Mouse (Mus musculus): Measurements from ENCODE around the gene Exoc3.

DNA sequence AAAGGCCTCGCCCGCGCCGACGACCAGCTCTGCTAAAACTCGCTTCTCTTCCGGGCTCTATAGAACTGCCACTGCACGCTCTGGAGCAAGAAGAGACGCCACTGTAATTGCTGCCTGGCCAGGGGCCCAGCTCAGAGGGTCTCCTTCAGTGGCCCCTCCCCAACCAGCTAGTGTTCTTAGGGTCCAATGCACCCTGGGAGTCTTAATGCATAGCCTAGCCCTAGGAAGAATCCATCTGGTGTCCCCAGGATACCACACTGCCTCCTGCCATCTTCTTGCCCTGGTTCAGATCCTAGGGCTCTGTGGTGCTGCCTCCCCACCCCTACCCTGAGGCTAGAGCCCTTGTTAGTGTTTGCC is 41.5 kb downstream of the Exoc3 start:
- TF ChIP-seq TAL1 (IDR thresholded peaks at IDR 0.05; ENCODE audit: low read length): no peak
- no peak for TF ChIP-seq GATA1 (IDR thresholded peaks at IDR 0.05; ENCODE audit: low read length)
